Mouse (Mus musculus): ENCODE data around the gene Tnp1. TPM values are rescaled to one million over a fixed set of nuclear protein-coding genes. Genes with fewer than 3 reads are reported as not detected.

Gene Tnp1
- polyA plus RNA-seq, 1 experiment from 2014 or later: not detected

- in situ Hi-C loops (cut with MboI; ENCODE audit: low pct_unique_long_range_greater_than_20kb): no loop called here
- ChIA-PET POLR2A (no interaction called here), CTCF (no interaction called here)
- no peak for TF ChIP-seq CTCF (IDR thresholded peaks at IDR 0.05)
- ATAC-seq: no peak
- no peak for DNase-seq (ENCODE audit: low read depth, low spot score)
- no peaks in the 10 kb centered on the region for H3K27me3 ChIP-seq
Observed at GRCm38 (mm10) chr1:73043671-73044070, 28.0 kb upstream of the Tnp1 start.

GRCm38 (mm10) chr1:73040691-73041425, 25.1 kb upstream of the Tnp1 start:
- ATAC-seq (no peak), DNase-seq (ENCODE audit: low read depth, low spot score) (no peak)
- TF ChIP-seq CTCF (IDR thresholded peaks at IDR 0.05): no peak
- ChIA-PET POLR2A (no interaction called here), CTCF (interaction anchor here (1.1 kb wide), 1 partner anchor 784 kb away, joined by 3 read pairs; no protein-coding TSS in a partner anchor)
- in situ Hi-C loops (cut with MboI; ENCODE audit: low pct_unique_long_range_greater_than_20kb): no loop called here
- H3K27me3 ChIP-seq: no peaks in the 10 kb centered on the region

- no peak for TF ChIP-seq CTCF (IDR thresholded peaks at IDR 0.05)
- POLR2A ChIA-PET: no interaction called here
- DNase-seq (ENCODE audit: low read depth, low spot score): no peak
Observed at GRCm38 (mm10) chr1:73038532-73038931, 22.8 kb upstream of the Tnp1 start.

GRCm38 (mm10) chr1:73036536-73036935, 20.8 kb upstream of the Tnp1 start:
- no peaks in the 10 kb centered on the region for H3K27me3 ChIP-seq
- ATAC-seq (no peak), DNase-seq (ENCODE audit: low read depth, low spot score) (no peak)
- in situ Hi-C loops (cut with MboI; ENCODE audit: low pct_unique_long_range_greater_than_20kb): no loop called here
- TF ChIP-seq CTCF (IDR thresholded peaks at IDR 0.05): no peak
- POLR2A ChIA-PET: no interaction called here
- CTCF ChIA-PET: no interaction called here

More at GRCm38 (mm10) chr1:73038532-73038931, 22.8 kb upstream of the Tnp1 start:
- in situ Hi-C loops (cut with MboI; ENCODE audit: low pct_unique_long_range_greater_than_20kb): no loop called here
- no peak for ATAC-seq
- no peaks in the 10 kb centered on the region for H3K27me3 ChIP-seq
- CTCF ChIA-PET: no interaction called here

- ChIA-PET CTCF (no interaction called here), POLR2A (no interaction called here)
- no peak for DNase-seq (ENCODE audit: low read depth, low spot score)
- in situ Hi-C loops (cut with MboI; ENCODE audit: low pct_unique_long_range_greater_than_20kb): no loop called here
- H3K27me3 ChIP-seq: no peaks in the 10 kb centered on the region
- no peak for TF ChIP-seq CTCF (IDR thresholded peaks at IDR 0.05)
- no peak for ATAC-seq
Observed at GRCm38 (mm10) chr1:73035726-73036125, 20.0 kb upstream of the Tnp1 start.

- in situ Hi-C loops (cut with MboI; ENCODE audit: low pct_unique_long_range_greater_than_20kb): no loop called here
- H3K27me3 ChIP-seq: no peaks in the 10 kb centered on the region
- DNase-seq (ENCODE audit: low read depth, low spot score) (no peak), ATAC-seq (no peak)
- ChIA-PET POLR2A (no interaction called here), CTCF (no interaction called here)
- no peak for TF ChIP-seq CTCF (IDR thresholded peaks at IDR 0.05)
Observed at GRCm38 (mm10) chr1:73032491-73032890, 16.8 kb upstream of the Tnp1 start.

- in situ Hi-C loops (cut with MboI; ENCODE audit: low pct_unique_long_range_greater_than_20kb): no loop called here
- POLR2A ChIA-PET: no interaction called here
Observed at GRCm38 (mm10) chr1:73028741-73029140, 13.0 kb upstream of the Tnp1 start.

GRCm38 (mm10) chr1:73027381-73027780, 11.7 kb upstream of the Tnp1 start:
- in situ Hi-C loops (cut with MboI; ENCODE audit: low pct_unique_long_range_greater_than_20kb): no loop called here
- ChIA-PET POLR2A (no interaction called here), CTCF (no interaction called here)
- H3K27me3 ChIP-seq: peaks cover 3% of the 10 kb centered on the region
- no peak for ATAC-seq
- TF ChIP-seq CTCF (IDR thresholded peaks at IDR 0.05): no peak
- DNase-seq (ENCODE audit: low read depth, low spot score): no peak

More at GRCm38 (mm10) chr1:73028741-73029140, 13.0 kb upstream of the Tnp1 start:
- CTCF ChIA-PET: no interaction called here
- DNase-seq (ENCODE audit: low read depth, low spot score): no peak
- ATAC-seq: no peak
- TF ChIP-seq CTCF (IDR thresholded peaks at IDR 0.05): no peak
- H3K27me3 ChIP-seq: peaks cover 3% of the 10 kb centered on the region

- in situ Hi-C loops (cut with MboI; ENCODE audit: low pct_unique_long_range_greater_than_20kb): no loop called here
- no peak for ATAC-seq
- ChIA-PET POLR2A (no interaction called here), CTCF (no interaction called here)
- TF ChIP-seq CTCF (IDR thresholded peaks at IDR 0.05): no peak
- DNase-seq (ENCODE audit: low read depth, low spot score): no peak
- peaks cover 3% of the 10 kb centered on the region for H3K27me3 ChIP-seq
Observed at GRCm38 (mm10) chr1:73026786-73027299, 11.1 kb upstream of the Tnp1 start.

- H3K27me3 ChIP-seq: peaks cover 3% of the 10 kb centered on the region
- POLR2A ChIA-PET: no interaction called here
- no peak for DNase-seq (ENCODE audit: low read depth, low spot score)
- CTCF ChIA-PET: no interaction called here
- ATAC-seq: no peak
- in situ Hi-C loops (cut with MboI; ENCODE audit: low pct_unique_long_range_greater_than_20kb): no loop called here
- no peak for TF ChIP-seq CTCF (IDR thresholded peaks at IDR 0.05)
Observed at GRCm38 (mm10) chr1:73026157-73026556, 10.4 kb upstream of the Tnp1 start.

- in situ Hi-C loops (cut with MboI; ENCODE audit: low pct_unique_long_range_greater_than_20kb): no loop called here
- ATAC-seq (no peak), DNase-seq (ENCODE audit: low read depth, low spot score) (no peak)
- TF ChIP-seq CTCF (IDR thresholded peaks at IDR 0.05): no peak
- peaks cover 3% of the 10 kb centered on the region for H3K27me3 ChIP-seq
- ChIA-PET CTCF (no interaction called here), POLR2A (no interaction called here)
Observed at GRCm38 (mm10) chr1:73006847-73007246, 8.9 kb downstream of the Tnp1 start.

- no peak for DNase-seq (ENCODE audit: low read depth, low spot score)
- ChIA-PET CTCF (interaction anchor here (0.9 kb wide), 1 partner anchor 10 kb away, joined by 3 read pairs; no protein-coding TSS in a partner anchor), POLR2A (no interaction called here)
- no peak for ATAC-seq
- TF ChIP-seq CTCF (IDR thresholded peaks at IDR 0.05): no peak
- H3K27me3 ChIP-seq: peaks cover 3% of the 10 kb centered on the region
- in situ Hi-C loops (cut with MboI; ENCODE audit: low pct_unique_long_range_greater_than_20kb): no loop called here
Observed at GRCm38 (mm10) chr1:73004890-73005289, 10.8 kb downstream of the Tnp1 start.
